Mouse (Mus musculus): ENCODE data around the gene Nudt6. TPM values are rescaled to one million over a fixed set of nuclear protein-coding genes. Genes with fewer than 3 reads are reported as not detected.

The Nudt6 gene
- total RNA-seq (2021): 10 to 100 TPM; 15.9 to 18.8 TPM
- long read RNA-seq, experiment 1, partial matches to known transcripts: 0 of 10 reads
- long read RNA-seq, experiment 1, other reads (novel, unspliced or antisense): 8 of 10 reads
- long read RNA-seq, experiment 2, transcript Nudt6-201 (5 exons, 1,155 nt): major isoform, 10 of 33 reads
- long read RNA-seq, experiment 2, partial matches to known transcripts: 0 of 33 reads
- long read RNA-seq, experiment 2, other reads (novel, unspliced or antisense): 17 of 33 reads

DNA sequence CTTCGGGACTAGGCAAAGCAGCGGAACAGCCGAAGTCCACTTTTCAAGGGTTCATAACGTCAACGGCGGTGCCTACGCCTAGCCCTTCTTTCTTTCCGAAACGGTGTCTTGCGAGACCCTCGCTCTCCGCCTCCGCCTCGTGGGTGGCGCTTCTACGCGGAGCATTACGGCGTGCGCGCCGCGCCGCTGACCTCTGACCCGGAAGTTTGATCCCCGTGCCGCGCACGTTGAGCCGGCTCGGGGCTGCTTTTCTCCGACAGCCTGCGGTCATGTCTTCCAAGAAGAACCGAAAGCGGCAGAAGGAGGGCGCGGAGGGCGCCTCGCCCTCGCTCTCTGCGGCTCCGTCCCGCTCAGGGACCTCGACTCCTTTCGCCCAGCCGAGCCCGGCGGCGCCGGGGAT is at the start of gene Nudt6:
Gene Nudt6, minus strand, starts transcription at position 140 of the 400 bp plus-strand sequence.
- peak; percentile 90 for DNase-seq (ENCODE audit: low spot score in 2 of 2)

- no peak for DNase-seq (ENCODE audit: low spot score in 2 of 2)
These were observed 49.3 kb upstream of the Nudt6 start for GRCm38 (mm10) chr3:37469353-37469752.

DNA sequence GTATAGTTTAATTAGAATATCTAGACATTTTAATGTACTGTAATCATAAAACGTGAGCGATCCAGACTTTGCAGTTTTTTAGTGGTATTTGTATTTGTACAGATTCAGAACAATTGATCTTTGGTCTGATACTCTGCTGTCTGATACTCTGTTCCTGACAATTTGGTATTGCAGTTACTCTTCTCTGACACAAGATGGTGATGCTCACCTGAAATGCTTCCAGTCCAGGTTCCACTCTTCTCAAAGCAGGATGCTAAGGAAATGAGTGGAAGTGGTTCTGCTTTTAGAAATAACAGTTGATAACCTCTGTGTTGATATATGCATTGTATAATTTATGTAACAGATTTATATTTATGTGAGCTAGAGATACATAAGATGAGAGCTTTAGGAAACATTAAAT is 48.2 kb upstream of the Nudt6 start:
- no peak for DNase-seq (ENCODE audit: low spot score in 2 of 2)

- DNase-seq (ENCODE audit: low spot score in 2 of 2): no peak
These were observed 36.0 kb upstream of the Nudt6 start for GRCm38 (mm10) chr3:37455992-37456391.

DNA sequence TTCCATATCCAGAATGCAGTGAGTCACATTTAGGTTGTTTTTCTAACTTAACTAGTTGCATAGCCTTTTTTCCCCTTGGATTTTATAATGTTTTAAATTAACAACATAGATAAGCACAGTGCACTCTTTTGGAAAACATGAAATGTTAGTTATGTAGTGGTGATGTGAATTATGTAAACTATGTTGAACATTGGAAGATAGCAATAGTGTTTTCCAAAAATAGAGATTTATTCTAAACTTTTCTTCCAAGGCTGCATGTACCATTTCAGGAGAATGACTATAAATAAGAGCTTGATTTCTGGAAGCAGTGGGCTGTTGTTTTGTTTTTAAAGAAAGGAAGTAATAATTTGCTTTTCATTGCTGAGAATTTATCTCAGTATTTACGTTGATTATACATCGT is 23.4 kb upstream of the Nudt6 start:
- no peak for DNase-seq (ENCODE audit: low spot score in 2 of 2)

GRCm38 (mm10) chr3:37439770-37440169 is 19.8 kb upstream of the Nudt6 start:
- no peak for DNase-seq (ENCODE audit: low spot score in 2 of 2)

- no peak for DNase-seq (ENCODE audit: low spot score in 2 of 2)
These were observed 10.3 kb upstream of the Nudt6 start for GRCm38 (mm10) chr3:37430359-37430758.

DNA sequence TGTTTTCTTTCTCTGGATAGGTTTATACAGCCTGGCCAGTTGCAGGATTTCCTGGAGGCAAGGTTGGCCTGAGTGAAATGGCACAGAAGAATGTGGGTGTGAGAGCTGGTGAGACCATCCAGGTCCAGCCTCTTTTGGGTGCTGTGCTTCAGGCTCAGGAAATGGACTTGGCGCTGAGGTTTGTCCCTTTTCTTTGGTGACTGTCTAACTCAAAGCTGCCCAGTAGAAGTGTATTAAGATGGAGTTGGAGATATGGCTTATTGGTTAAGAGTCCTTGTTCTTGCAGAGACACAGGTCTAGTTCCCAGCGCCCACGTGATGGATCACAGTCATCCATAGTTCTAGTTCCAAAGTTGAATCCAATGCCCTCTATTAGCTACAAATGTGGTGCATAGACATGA is 6.1 kb upstream of the Nudt6 start:
- no peak for DNase-seq (ENCODE audit: low spot score in 2 of 2)

DNA sequence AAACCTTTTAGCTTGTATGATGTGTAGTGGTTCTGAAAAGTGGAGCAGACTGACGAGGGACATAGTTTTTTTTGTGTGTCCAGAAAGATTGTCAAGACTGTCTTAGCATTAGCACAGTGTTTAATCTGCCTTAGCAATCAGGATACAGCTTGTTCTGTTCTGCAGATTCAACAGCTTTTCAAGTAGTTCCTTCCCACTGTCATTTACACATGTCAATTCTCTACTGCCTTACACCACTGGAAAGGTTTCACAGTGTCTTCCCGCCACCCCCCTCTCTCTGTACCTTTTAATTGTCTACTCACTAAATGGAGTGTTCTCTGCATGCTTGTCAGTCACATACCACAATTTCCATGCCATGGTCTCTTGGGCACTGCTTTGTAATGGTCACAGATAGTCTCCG is 1.2 kb upstream of the Nudt6 start:
- DNase-seq (ENCODE audit: low spot score in 2 of 2): no peak

DNA sequence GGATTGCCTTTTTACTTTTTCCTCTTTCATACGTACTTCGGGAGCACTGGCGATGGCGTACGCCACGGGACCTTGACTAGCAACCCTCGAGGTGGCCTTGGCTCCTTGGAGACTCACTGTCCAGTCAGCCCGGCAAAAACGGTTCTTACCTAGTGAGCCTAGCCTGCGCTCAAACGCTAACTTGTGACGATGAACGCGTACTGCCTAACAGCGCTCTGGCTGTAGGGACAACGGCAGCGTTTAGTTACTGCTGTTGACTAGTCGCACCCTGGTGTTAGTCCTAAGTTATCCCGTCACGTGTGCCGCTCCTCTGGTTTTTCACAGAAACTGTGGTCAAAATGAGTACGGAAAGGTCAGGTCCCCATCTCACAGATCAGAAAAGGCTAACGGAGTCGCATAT is 630 bp upstream of the Nudt6 start:
- peak in 1 of 2 experiments; percentile 52 for DNase-seq (ENCODE audit: low spot score in 2 of 2)

DNA sequence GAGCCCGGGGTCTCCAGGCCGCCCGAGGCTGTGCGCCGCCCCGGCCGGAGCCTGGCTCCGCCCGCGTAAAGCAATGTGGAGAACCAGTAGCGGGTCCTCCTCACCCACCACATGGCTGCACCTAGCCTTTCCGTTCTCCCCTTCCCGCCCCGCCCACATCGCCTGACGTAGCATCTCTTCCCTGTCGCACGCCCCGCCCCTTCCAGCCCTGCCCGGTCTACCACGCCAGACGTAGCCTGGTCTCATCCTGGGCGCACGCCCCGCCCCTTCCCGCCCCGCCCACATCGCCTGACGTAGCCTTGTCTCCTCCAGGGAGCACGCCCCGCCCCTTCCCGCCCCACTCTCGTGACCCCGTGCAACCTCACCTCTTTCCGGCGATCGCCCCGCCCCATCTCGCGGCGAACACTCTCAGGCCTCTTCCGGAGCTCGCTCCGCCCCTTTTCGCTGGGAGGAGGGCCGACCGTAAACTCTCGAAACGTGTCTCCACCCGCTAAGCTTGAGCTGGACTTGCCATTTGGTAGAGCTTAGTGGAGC is 486 bp downstream of the Nudt6 start, which contains the start of gene Spata5:
Gene Spata5, plus strand, starts transcription at position 439 of the 534 bp plus-strand sequence.
- DNase-seq (ENCODE audit: low spot score in 2 of 2): peak; percentile 90 to 93

GRCm38 (mm10) chr3:37418961-37419457 is 1.0 kb downstream of the Nudt6 start:
- DNase-seq (ENCODE audit: low spot score in 2 of 2): no peak

DNA sequence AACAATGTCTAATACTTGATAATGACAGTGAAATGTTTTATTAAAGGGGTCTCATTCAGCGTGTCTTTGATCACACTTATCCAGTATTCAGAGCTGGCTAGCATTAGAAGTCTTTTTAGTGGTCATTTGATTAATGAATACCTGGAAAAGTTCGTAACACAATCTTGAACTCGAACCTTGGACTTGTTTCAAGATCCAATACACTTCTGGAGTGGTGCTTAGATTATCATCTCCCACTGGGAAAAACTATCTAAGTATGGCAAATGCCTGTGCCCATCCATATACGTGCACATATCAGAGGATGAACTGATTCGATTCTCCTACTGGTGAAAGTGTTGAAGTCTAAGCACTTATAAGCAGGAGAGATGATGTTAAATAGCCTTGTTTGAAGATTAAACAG is 1.7 kb downstream of the Nudt6 start:
- no peak for DNase-seq (ENCODE audit: low spot score in 2 of 2)

DNA sequence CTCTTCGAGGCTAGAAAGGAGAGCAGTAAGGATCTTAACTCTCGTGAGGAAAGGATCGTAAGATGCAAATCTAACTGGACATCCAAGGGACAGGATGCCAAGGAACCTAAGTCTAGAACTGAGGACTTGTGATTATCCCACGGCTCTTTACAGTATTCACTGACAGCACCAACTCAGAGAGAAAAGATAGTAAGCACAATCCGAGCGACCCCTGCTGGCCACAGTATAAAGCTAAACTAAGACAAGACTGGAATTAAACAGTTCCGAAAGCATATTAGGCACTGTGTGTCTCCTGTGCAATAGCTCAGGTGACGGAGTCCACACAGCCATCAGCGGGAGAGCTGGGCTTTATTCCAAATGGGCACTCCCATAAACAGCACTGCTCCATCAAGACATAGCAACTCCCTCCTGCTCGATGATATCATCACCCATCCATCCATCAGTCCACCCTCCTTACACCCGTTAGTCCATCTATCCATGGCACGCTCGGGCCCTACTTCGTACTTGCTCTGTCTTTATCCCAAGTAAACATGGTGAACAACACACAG is 5.5 kb downstream of the Nudt6 start:
- peak; percentile 71 to 80 for DNase-seq (ENCODE audit: low spot score in 2 of 2)

DNA sequence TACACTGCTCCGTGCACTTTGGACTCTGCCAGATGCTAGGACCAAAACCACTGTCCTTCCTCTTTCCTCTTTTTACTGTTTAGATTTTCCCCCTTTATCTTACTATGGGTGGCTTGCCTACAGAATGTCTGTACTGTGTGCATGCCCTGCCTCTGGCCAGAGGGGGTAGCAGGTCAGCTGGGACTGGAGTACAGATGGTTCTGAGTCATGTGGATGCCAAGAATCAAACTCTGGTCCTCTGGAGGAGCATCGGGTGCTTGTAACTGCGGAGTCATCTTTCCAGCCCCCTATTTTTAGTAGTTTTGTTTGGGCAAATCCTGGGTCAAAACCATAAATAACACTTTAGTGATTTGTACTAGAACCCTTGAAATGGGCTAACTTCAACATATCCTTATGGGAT is 6.6 kb downstream of the Nudt6 start:
- DNase-seq (ENCODE audit: low spot score in 2 of 2): no peak

DNA sequence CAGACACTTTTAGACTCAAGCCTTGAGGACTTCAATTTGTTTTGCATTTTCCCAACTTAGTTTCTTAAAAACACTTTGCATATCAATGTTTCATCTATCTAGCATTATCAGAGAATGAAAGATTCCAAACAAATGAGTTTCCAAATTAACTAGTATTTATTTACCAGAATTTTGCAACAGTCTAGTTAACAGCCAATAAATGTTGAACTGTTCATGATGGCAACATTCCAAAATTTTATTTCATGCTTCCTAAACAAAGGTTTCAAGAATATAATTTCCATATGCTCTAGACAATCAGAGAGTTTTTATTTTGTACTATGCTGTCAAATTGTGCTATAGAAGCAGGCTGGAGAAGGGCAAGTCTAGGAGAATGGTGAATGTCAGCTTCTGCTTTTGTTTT is 12.4 kb downstream of the Nudt6 start:
- DNase-seq (ENCODE audit: low spot score in 2 of 2): no peak

DNA sequence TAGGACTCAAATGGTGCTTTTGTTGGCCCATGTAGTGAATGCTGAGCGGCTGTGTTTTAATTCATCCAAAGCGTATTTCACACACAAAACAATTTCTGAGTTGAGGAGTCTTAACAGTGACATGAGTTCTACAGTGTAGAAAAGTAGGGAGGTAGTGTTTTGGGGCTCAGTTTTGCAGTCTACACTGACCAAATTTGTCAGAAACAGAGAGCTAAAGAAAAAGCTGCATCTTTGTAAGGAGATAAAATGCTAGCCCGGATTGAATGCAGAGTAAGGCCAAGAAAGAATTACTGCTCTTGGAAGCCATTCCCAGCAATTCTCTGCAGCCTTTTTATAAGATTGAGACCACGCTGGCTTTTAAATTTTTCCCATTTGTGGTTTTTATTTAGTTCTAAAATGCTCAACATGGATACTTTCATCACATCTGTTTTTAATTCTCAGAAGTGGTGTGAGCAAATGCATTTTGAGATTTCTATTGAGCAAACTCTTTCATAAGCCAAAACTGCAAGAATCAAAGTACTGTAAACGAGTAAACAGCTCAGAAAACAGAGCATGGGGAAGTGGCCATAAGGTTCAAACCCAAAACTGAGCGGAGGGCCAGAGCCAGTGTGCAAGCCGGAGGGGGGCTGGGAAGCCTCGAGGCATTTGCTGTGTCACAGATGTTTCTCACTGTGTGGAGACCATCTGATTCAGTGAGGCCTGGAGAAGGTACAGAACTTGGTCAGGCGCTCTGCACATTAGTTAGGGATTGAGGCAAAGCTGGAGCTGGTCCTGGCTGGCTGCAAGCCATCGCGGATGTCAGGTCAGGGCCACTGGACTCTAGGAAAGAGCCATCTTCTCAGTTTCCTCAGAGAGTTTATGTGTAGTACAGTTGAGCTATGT is 18.0 kb downstream of the Nudt6 start:
- DNase-seq (ENCODE audit: low spot score in 2 of 2): peak; percentile 43 to 46

GRCm38 (mm10) chr3:37398661-37399395 is 21.2 kb downstream of the Nudt6 start:
- no peak for DNase-seq (ENCODE audit: low spot score in 2 of 2)

- DNase-seq (ENCODE audit: low spot score in 2 of 2): no peak
These were observed 22.4 kb downstream of the Nudt6 start for GRCm38 (mm10) chr3:37397646-37398045.

- DNase-seq (ENCODE audit: low spot score in 2 of 2): no peak
These were observed 22.9 kb downstream of the Nudt6 start for GRCm38 (mm10) chr3:37396930-37397608.

All from adrenal gland, adult 18-20 months (tissue).